Mouse (Mus musculus) right cerebral cortex, postnatal 14 days (tissue): Measurements from ENCODE around the gene Kdsr.

ENCODE experiments used
- DNase-seq: peaks from one replicate; pipeline ENCODE4 v3.0.0; 2022

Gene Kdsr

GRCm38 (mm10) chr1:106692599-106692998 lies 66.9 kb downstream of the Kdsr start:
- no peak for DNase-seq

- no peak for DNase-seq
These were observed 68.6 kb downstream of the Kdsr start for GRCm38 (mm10) chr1:106690887-106691286.

GRCm38 (mm10) chr1:106688161-106688516 lies 71.4 kb downstream of the Kdsr start:
- DNase-seq, result no peak

- no peak for DNase-seq
These were observed 71.9 kb downstream of the Kdsr start for GRCm38 (mm10) chr1:106687435-106688160.

GRCm38 (mm10) chr1:106685702-106686101 lies 73.8 kb downstream of the Kdsr start:
- no peak for DNase-seq

- no peak for DNase-seq
These were observed 75.0 kb downstream of the Kdsr start for GRCm38 (mm10) chr1:106684546-106684945.

GRCm38 (mm10) chr1:106682829-106683228 lies 76.7 kb downstream of the Kdsr start:
- DNase-seq, result no peak

- no peak for DNase-seq
These were observed 79.6 kb downstream of the Kdsr start for GRCm38 (mm10) chr1:106679800-106680515.

GRCm38 (mm10) chr1:106678060-106678478 lies 81.5 kb downstream of the Kdsr start:
- no peak for DNase-seq
